Mouse (Mus musculus) liver, embryonic 14.5 days (tissue): ENCODE measurements around the gene Zbtb25.

Source experiments
- CTCF ChIP-seq: IDR thresholded peaks from 2 replicates; pipeline ENCODE4 v1.5.1; 2016; ENCODE audit warnings: antibody characterized with exemption, low read depth, control low read depth
- EP300 ChIP-seq: IDR thresholded peaks from 2 replicates; pipeline ENCODE4 v1.6.1; 2016; ENCODE audit warnings: antibody characterized with exemption, low read depth

DNA sequence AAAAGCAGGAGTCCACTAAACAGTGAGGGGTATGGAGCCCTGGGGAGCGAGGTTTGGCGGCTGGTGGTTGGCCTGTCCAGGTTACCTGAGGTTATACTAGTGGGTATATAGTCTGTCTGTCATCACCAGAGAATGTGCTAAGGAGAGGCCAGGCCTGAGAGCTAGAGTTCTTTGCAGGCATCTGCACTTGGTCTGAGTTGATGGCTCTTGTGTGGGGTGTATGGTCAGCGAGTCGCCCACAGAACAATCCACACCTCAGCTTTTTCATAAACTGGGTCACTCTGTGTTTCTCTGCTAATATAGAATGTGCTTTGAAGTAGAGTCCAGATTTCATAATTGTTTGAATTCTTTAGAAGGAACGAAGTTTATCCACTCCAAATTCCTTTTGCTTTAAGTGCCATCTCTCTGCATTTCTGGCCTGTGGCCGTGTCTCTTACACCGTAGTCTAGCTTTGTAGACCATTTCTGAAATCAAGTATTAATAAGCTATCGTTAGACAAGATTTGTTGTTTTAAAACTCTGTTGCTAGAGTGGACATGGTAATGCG lies 70.0 kb downstream of the Zbtb25 start:
- TF ChIP-seq EP300 (no peak), CTCF (no peak)
